Mouse (Mus musculus): ENCODE measurements around the gene Nck1.
A peak's percentile ranks its signal among the peaks of the same experiment; 100 is the strongest.

Nck1 gene

GRCm38 (mm10) chr9:100545715-100546593 lies at the start of gene Nck1:
Gene Nck1, minus strand, starts transcription at chr9:100546134.
- peak; percentile 99 for DNase-seq

DNA sequence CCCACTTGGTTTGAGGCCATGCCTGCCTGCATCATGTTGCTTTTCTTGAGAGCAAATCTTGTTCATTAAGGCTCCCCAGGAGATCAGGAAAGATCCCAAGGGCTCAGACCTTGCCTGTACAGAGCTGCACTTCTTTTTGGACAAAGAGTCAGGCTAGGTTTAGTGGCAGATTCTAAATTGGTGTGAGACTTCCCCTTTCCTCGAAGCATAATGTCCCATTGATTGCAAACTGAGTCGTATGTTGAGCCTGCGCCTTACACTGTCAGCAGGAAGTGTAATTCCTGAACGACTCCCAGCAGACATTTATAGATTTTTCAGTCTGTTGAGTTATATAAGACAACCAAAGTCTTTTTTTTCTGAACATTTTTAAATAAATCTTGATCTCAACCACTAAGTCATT lies 44.5 kb upstream of the Nck1 start:
- DNase-seq: no peak

DNA sequence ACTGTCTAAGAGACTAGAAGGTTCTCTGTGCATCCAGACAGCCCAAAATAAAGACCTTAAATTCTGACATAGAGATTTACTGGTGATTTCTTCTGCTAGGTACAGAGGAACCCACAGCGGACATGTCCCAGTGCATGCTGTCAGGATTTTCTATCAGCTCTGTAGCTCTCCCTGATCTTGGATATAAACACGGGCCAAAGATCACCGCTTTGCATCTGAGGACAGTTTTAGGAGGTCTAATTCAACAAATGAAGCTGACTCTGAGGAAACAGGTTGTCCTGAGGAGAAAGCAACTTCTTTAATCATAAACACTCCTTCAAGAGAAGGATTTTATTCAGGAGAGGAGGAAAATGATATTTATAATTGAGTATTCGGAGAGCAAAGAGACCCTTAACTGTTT lies 38.1 kb upstream of the Nck1 start:
- no peak for DNase-seq

GRCm38 (mm10) chr9:100582883-100583575 lies 37.1 kb upstream of the Nck1 start:
- DNase-seq: peak in 1 of 2 experiments; percentile 19

GRCm38 (mm10) chr9:100581543-100582492 lies 35.9 kb upstream of the Nck1 start:
- peak in 1 of 2 experiments; percentile 31 for DNase-seq

DNA sequence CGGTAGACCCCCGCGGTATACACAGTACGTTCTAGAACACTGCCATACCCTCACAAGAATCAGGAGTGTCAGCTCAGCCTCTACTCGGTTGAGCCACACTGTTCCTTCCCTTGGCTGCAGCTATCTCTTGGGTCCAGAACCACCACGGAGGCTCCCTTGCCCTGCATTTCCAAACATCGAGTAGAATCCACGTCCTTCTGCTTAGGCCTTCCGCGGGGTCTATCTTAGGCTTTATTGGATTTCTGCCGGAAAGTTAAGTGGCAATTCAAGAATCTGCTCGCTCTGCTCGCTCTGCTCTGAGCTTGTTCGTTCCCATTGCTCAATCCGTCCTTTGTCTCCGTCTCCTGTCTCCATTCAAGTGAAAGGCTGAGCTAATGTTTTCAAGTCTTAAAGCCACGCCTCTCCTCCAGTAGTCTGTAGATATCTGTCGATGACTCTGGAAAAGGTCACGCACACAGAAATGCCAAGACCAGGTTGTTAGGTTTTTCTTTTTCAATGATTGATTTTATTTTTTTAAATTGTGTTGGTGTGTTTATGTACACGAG lies 34.3 kb upstream of the Nck1 start:
- no peak for DNase-seq

DNA sequence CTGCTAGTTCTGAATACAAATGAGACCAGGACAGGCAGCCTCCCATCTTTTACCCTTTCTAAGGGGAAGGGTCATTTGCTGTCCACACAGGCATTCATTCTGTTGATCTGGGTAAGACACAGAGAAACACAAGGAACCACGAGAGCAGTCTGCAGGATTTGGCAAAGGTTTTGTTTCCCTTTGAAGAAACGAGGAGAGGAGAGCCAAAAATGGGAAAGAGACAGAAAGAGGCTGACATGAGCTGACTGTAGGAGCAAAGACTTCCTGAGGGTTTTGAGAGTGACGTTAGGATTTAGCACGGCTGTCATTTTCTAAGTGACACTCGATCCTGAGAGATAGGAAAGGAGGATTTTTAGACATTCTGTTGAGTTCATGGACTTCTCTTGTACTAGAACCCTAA lies 28.0 kb upstream of the Nck1 start:
- DNase-seq: no peak

GRCm38 (mm10) chr9:100573300-100573699 lies 27.4 kb upstream of the Nck1 start:
- peak in 1 of 2 experiments; percentile 38 for DNase-seq

DNA sequence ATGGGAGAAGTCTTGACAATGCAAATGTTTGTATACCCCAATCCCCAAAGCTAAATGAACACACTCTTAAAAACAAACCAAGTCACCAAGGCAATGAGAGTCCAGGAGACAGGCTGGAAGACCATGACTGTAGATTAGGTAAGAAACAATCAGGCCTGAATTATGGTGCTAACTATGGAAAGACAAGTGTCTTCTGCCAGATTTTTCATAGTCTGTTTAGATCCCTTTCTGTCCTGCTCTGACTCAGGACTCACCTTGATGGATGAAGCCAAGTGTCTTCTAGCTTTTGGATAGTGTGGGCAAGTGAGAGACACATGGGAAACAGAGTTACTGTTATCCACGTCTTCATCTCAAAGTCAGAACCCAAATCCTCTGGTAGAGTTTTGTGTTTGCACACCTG lies 25.6 kb upstream of the Nck1 start:
- DNase-seq: no peak

DNA sequence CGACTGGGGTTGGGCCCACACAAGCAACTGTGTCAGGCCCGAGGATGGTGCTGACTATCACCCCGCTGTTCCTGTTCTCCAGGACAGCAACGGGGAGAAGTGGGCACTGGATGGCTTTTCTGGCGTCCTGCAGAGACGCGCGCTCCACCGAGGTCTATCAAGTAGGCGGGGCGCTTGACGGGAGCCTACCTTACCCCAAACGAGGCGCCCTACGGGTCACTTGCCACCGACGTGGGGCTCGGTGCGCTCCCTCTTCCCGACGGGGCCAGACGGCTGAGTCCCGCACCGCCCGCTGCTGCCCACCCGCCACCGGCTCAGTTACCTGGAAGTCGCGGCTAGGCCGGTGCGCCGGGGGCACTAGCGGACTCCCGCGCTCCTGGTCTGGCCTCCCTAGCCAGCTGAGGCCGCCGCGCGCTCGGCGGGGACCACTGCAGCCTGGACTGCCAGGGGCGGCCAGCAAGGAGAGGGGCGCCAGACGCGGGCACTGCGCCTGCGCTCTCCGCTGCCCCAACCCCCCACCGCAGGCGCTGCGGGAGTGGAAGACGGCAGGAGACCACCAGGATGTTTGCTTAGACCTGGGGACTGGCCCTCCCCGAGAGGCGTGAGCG lies 24.8 kb upstream of the Nck1 start, which contains the start of gene Slc35g2:
Slc35g2 (minus strand) TSS at position 465 of the 608 bp plus-strand sequence.
- DNase-seq: peak; percentile 69 to 80

DNA sequence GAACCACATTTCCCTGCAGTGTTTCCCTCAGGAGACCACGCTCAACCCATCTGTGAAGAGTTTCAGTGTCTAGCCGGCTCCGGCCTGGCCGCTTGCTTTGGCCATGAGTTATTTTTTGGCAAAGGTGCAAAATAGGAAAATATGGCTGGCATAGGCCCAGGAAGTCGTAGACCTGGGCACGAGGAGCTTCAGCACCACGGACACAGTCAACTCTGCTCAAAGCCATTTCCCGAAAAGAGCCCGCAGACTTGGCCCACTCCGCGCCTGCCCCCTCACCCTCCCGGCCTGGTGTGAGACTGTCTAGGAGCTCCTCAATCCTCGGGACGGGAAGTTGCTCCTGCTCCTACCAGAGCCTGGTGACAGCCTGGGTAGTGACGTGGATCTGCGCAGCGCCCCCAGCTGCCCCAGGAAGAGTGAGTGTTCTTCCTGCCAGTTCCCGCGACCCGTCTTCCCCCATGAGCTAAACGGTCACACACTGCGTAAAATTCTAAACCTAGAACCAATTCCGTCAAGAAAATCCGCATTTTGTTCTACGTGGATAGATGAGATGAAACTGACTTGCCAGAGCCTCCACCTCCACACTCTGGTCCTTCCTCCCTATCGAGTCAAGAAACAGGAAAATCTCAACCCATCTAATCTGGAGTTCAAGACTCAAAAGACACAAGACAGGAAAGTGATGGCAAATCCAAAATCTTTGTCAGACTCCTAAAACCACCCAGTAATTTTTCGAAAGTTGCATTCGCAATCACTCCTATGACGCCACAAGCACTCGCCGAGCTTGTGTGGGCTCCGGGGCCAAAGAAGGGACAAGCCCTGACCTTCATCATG lies 24.1 kb upstream of the Nck1 start:
- DNase-seq: peak; percentile 72 to 79

DNA sequence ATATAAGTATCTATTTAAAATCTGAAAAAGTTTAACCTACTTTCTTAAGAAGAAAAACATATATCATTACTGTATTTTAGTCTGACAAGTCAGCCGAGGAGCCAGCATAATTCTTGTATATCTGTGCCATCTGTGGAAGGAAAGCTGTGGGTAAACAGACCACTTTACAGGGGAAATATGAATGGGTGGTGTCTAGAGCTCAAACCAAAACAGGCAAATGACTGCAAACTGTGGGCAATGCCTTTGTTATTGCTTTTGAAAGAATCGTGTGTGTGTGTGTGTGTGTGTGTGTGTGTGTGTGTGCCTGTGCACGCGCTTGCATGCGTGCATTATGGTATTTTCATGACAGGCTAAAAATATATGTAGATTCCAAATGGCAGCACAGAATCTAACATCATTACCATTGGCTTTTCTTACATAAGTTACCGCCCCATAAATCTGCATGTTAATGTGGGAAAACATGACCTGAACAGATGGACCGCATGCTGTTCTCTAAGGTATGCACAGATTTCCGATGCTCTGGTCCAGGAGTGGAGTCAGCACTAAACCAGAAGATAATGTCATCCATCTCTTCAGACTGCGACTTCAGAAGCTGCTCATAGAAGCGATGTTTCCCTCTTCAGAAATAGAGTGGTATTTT lies 14.4 kb upstream of the Nck1 start:
- no peak for DNase-seq

GRCm38 (mm10) chr9:100558991-100559390 lies 13.1 kb upstream of the Nck1 start:
- no peak for DNase-seq

DNA sequence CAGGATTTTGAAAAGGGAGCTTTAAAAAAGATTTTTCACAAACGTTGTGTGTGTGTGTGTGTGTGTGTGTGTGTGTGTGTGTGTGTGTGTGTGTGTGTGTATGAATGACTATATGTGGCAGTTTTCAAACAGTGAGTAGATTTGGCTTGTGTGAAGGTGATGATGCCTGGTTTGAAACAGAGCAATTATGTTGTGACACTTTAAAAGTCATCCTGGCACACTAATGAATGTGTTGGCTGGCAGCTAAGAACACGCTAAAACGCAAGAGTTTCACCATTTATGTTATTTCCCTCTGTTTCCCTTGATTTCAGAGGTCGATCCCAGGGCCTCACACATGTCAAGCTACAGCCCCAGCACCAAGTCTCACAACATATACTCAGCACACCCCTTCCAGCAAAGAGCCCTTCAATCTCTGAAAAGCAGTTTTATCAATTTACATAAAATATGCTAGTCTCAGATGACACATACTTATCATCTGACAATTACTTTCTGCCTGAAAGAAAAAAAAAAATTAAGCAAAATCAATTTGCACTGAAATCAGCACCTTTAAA lies 12.2 kb upstream of the Nck1 start:
- no peak for DNase-seq

- no peak for DNase-seq
Measured at GRCm38 (mm10) chr9:100555686-100556085, 9.8 kb upstream of the Nck1 start.

DNA sequence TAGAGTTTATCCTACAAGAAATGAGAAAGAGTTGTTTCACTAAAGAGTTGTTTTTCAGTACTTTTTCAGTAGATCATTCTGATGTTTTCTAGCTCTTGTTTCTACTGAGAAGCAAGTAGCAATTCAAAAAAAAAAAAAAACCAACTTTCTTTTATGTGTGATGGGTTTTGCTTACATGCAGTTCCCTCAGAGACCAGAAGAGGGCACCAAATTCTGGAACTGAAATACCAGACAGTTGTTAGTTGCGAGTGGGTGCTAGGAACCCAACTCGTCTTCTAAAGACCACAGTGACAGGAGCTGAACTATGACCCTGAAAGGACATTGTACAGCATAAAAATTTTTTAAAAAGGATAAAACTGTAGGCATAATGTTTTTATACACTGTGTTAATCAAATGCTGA lies 2.4 kb upstream of the Nck1 start:
- DNase-seq: peak in 1 of 2 experiments; percentile 32

DNA sequence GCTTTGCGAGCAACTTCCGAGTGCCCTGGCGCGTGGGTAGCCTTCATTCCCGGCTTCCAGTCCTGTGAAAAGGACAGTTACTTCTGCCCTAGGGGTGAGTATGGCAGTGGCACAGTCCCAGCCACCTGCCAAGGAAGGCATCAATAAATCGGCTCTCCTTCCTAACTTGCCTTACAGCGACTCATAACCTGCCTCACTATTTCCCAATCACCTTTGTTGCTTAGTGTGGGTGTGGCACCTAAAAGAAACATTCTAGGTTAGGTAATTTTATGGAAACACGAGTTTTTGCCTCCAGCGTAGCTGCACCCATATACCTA lies 618 bp upstream of the Nck1 start:
- no peak for DNase-seq

DNA sequence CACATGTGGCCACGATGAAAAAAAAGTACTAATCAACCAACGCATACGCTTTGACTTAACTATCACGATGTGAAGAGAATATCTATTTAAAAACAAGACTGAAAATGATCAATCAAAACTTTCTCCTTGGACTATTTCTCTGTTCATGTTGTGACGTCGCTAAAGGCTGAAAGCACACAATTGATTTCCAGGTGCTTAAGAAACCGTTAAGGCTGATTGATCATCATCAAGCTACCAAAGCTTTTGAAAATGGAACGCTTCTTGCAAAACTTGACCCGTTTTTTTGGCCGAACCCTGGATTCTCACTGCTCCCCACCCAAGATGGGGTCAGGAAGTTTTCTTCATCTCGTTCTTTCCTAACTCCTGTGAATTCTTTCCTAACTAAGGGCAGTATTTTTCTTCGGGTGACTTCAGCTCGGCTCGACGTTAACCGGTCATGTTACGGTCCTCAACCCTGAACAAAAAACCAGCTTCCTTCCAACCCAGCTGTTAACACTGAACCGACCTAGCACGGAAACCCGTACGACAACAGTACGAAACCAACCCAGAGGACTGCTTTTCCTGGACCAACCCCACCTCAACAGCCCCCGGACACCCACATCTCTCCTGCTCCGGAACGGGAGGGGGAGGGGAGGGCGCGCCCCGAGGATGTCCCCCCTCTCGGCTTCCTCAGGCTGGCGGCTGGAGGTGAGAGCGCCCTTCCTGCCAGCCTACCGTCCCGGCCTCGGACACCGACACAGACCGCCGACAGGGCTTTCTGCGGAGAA lies 803 bp downstream of the Nck1 start:
- DNase-seq: no peak

- DNase-seq: no peak
Measured at GRCm38 (mm10) chr9:100535618-100536262, 10.2 kb downstream of the Nck1 start.

Data from lung, postnatal 4 days (tissue).